Mouse (Mus musculus) stomach, adult 2 months (tissue): Measurements from ENCODE around the gene Cfap54. TPM values are rescaled to one million over a fixed set of nuclear protein-coding genes. Genes with fewer than 3 reads are reported as not detected.

ENCODE experiments used
- polyA plus RNA-seq: library from polyadenylated mRNA; depleted of rRNA; stranded (reverse); fragments of >200 nt; gene quantifications from 2 replicates; pipeline ENCODE4 v1.2.3, GENCODE M21; 2012; rRNA removed

Cfap54 gene
- polyA plus RNA-seq: 0.34 TPM in 1 of 2 replicates, not detected in the other

GRCm38 (mm10) chr10:93081133-93081779 is at the start of gene Cfap54:
Cfap54 (minus strand) TSS chr10:93081618.

Other genes starting within 250 kb of the Cfap54 start
- 5.9 and 7.2 TPM in 2 replicates for gene Cdk17, start 79.3 kb upstream of the Cfap54 start, polyA plus RNA-seq
- 12.8 and 16.8 TPM in 2 replicates for gene Elk3, start 229.5 kb upstream of the Cfap54 start, polyA plus RNA-seq